ENCODE assay signal across 19 mouse cellular contexts in the genomic region with DNA sequence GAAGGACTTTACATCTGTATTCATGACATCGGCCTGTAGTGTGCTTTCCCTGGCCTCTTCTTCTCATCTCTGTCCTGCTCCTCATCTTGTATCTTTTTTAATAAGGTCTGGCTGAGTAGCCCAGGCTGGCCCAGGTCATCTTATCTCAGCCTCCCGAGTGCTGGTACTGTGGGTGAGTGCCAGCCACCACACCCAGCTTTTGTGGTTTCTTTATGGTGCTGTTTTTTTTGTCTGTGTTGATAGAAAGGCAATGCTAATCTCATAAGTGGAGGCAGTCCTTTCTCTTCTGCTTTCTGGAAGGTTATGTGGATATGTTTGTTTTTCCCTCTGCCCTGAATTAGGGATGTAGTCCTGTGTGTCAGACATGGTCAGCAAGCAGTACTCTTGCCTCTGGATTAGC. TPM values are rescaled to one million over a fixed set of nuclear protein-coding genes. Genes with fewer than 3 reads are reported as not detected.
DNase-seq lines count a peak whose midpoint lies in the region; ATAC-seq and TF ChIP-seq lines count a peak whose summit lies in the region.
"Had no signal": no experiment of that assay in that cellular context is flagged by ENCODE, and none has a peak within 500 bp of the region (broad histone marks: within the 10 kb centered on the region; RNA-seq: fewer than 3 reads in every experiment).

No protein-coding gene starts in this region.

- ATAC-seq in embryonic facial prominence, embryonic 12.5 days (ENCODE audit: insufficient number of reproducible peaks, insufficient read depth, low FRiP score, low TSS enrichment) = no peak
- ATAC-seq in embryonic facial prominence, embryonic 14.5 days (ENCODE audit: low read depth) = no peak
- ATAC-seq in liver, embryonic 13.5 days (ENCODE audit: low read depth) = peak; percentile 88
- ATAC-seq in lung, postnatal 0 days = no peak
- ATAC-seq: inflammation-experienced regulatory T-cells, adult 6 months had no signal

- H3K4me1 ChIP-seq in embryonic facial prominence, embryonic 12.5 days = peaks cover 10% of the 10 kb centered on the region; the same call in 1 of the 2 replicates
- peaks cover 5% of the 10 kb centered on the region; the same call in 1 of the 2 replicates for H3K4me1 ChIP-seq in embryonic facial prominence, embryonic 10.5 days
- peaks cover 11% of the 10 kb centered on the region for H3K4me1 ChIP-seq in embryonic facial prominence, embryonic 14.5 days (ENCODE audit: control insufficient read depth, insufficient read depth, low read length)
- H3K4me1 ChIP-seq in liver, embryonic 13.5 days (replicated peaks) = peaks cover 49% of the 10 kb centered on the region
- no peaks in the 10 kb centered on the region for H3K4me1 ChIP-seq in lung, postnatal 0 days (ENCODE audit: insufficient read depth, low read depth, low read length)

- no peaks in the 10 kb centered on the region for H3K27me3 ChIP-seq in embryonic facial prominence, embryonic 12.5 days
- no peaks in the 10 kb centered on the region for H3K27me3 ChIP-seq in embryonic facial prominence, embryonic 10.5 days (replicated peaks; ENCODE audit: low read depth, poor library complexity, severe bottlenecking)
- H3K27me3 ChIP-seq in embryonic facial prominence, embryonic 14.5 days (replicated peaks; ENCODE audit: control insufficient read depth, insufficient read depth, low read length) = no peaks in the 10 kb centered on the region
- H3K27me3 ChIP-seq in liver, embryonic 13.5 days = no peaks in the 10 kb centered on the region
- no peaks in the 10 kb centered on the region for H3K27me3 ChIP-seq in lung, postnatal 0 days (replicated peaks; ENCODE audit: insufficient read depth, low read length)
- H3K27me3 ChIP-seq: neural tube, embryonic 12.5 days had no signal

- TF ChIP-seq EP300 in lung, postnatal 0 days (IDR thresholded peaks at IDR 0.05) = no peak

- H3K4me3 ChIP-seq in embryonic facial prominence, embryonic 12.5 days = no peak overlapping the region
- no peak overlapping the region for H3K4me3 ChIP-seq in embryonic facial prominence, embryonic 10.5 days
- H3K4me3 ChIP-seq in embryonic facial prominence, embryonic 14.5 days (ENCODE audit: low read depth, low read length) = no peak overlapping the region
- no peak overlapping the region for H3K4me3 ChIP-seq in liver, embryonic 13.5 days (replicated peaks)
- no peak overlapping the region for H3K4me3 ChIP-seq in lung, postnatal 0 days (ENCODE audit: low read depth, low read length)
- H3K4me3 ChIP-seq: layer of hippocampus, adult 2 months; midbrain, embryonic 10.5 days; neural tube, embryonic 12.5 days had no signal

- peak overlapping the region; percentile 60; the same call in 1 of the 2 replicates for H3K27ac ChIP-seq in embryonic facial prominence, embryonic 12.5 days
- no peak overlapping the region for H3K27ac ChIP-seq in embryonic facial prominence, embryonic 10.5 days (replicated peaks)
- H3K27ac ChIP-seq in embryonic facial prominence, embryonic 14.5 days (replicated peaks; ENCODE audit: low read depth, low read length) = peak overlapping the region; percentile 72; the same call in 1 of the 2 replicates
- H3K27ac ChIP-seq in liver, embryonic 13.5 days = peak overlapping the region; percentile 81
- no peak overlapping the region for H3K27ac ChIP-seq in lung, postnatal 0 days (ENCODE audit: low read length)
- H3K27ac ChIP-seq: layer of hippocampus, adult 2 months; midbrain, embryonic 10.5 days; neural tube, embryonic 12.5 days had no signal

- no peak overlapping the region for H3K9ac ChIP-seq in embryonic facial prominence, embryonic 12.5 days
- H3K9ac ChIP-seq in embryonic facial prominence, embryonic 14.5 days (ENCODE audit: low read depth, low read length) = no peak overlapping the region
- H3K9ac ChIP-seq in liver, embryonic 13.5 days = no peak overlapping the region
- H3K9ac ChIP-seq in lung, postnatal 0 days (replicated peaks; ENCODE audit: low read depth) = no peak overlapping the region
- H3K9ac ChIP-seq: lung, embryonic 14.5 days; neural tube, embryonic 12.5 days had no signal

- 71% methylated on average over 2 of the region's 2 CpGs for WGBS in embryonic facial prominence, embryonic 12.5 days
- WGBS in embryonic facial prominence, embryonic 10.5 days = 80% methylated on average over 2 of the region's 2 CpGs
- WGBS in embryonic facial prominence, embryonic 14.5 days = 66% methylated on average over 2 of the region's 2 CpGs
- WGBS in liver, embryonic 13.5 days (ENCODE audit: insufficient replicate concordance) = 32% methylated on average over 2 of the region's 2 CpGs
- 72% methylated on average over 2 of the region's 2 CpGs for whole genome bisulfite sequencing in lung, postnatal 0 days

- no peak for TF ChIP-seq CTCF in lung, postnatal 0 days (IDR thresholded peaks at IDR 0.05)

- no peak overlapping the region for H3K4me2 ChIP-seq in embryonic facial prominence, embryonic 12.5 days (replicated peaks)
- no peak overlapping the region for H3K4me2 ChIP-seq in embryonic facial prominence, embryonic 14.5 days (ENCODE audit: low read depth, low read length)
- H3K4me2 ChIP-seq in liver, embryonic 13.5 days = peak overlapping the region; percentile 35
- H3K4me2 ChIP-seq in lung, postnatal 0 days (replicated peaks; ENCODE audit: low read depth, low read length) = no peak overlapping the region
- H3K4me2 ChIP-seq: heart, embryonic 11.5 days; lung, embryonic 14.5 days; neural tube, embryonic 12.5 days had no signal

- peaks cover 21% of the 10 kb centered on the region for H3K36me3 ChIP-seq in embryonic facial prominence, embryonic 12.5 days
- peaks cover 34% of the 10 kb centered on the region for H3K36me3 ChIP-seq in embryonic facial prominence, embryonic 10.5 days (replicated peaks)
- peaks cover 21% of the 10 kb centered on the region; the same call in 1 of the 2 replicates for H3K36me3 ChIP-seq in embryonic facial prominence, embryonic 14.5 days (ENCODE audit: control insufficient read depth, insufficient read depth, low read length)
- peaks cover 25% of the 10 kb centered on the region for H3K36me3 ChIP-seq in liver, embryonic 13.5 days
- no peaks in the 10 kb centered on the region for H3K36me3 ChIP-seq in lung, postnatal 0 days (ENCODE audit: insufficient read depth, low read length)

- DNase-seq in embryonic facial prominence, embryonic 10.5 days (ENCODE audit: low spot score) = no peak
- DNase-seq in 3T3-L1 (ENCODE audit: low read depth, low spot score) = peak; percentile 37
- DNase-seq in embryonic facial prominence, embryonic 14.5 days (ENCODE audit: low spot score) = no peak
- DNase-seq in liver, embryonic 13.5 days = peak; percentile 70
- DNase-seq in lung, postnatal 0 days (ENCODE audit: low spot score) = no peak
- DNase-seq in cerebellum, adult 9-11 months = no peak
- DNase-seq in layer of hippocampus, adult 9-10 months (ENCODE audit: low spot score) = no peak
- DNase-seq: adrenal gland, adult 2 months; cerebellum, postnatal 25 days; heart, postnatal 4 days; lung, embryonic 14.5 days; right cerebral cortex, postnatal 4 days had no signal

- H3K9me3 ChIP-seq in embryonic facial prominence, embryonic 12.5 days = no peaks in the 10 kb centered on the region
- H3K9me3 ChIP-seq in embryonic facial prominence, embryonic 10.5 days = no peaks in the 10 kb centered on the region
- H3K9me3 ChIP-seq in embryonic facial prominence, embryonic 14.5 days (ENCODE audit: control insufficient read depth, low read length) = no peaks in the 10 kb centered on the region
- H3K9me3 ChIP-seq in liver, embryonic 13.5 days (replicated peaks) = no peaks in the 10 kb centered on the region
- no peaks in the 10 kb centered on the region for H3K9me3 ChIP-seq in lung, postnatal 0 days (ENCODE audit: low read length)
- H3K9me3 ChIP-seq: midbrain, embryonic 10.5 days; neural tube, embryonic 12.5 days had no signal

RNA-seq across cellular contexts. Expression of a gene that starts 28.2 kb away (rescaled TPM):
- 19.0 and 19.4 TPM in 2 replicates for polyA plus RNA-seq in embryonic facial prominence, embryonic 12.5 days (2016; fragmentation: Nextera tagmentation; extraction: Ambion mirVana)
- polyA plus RNA-seq in embryonic facial prominence, embryonic 10.5 days (2016; fragmentation: Nextera tagmentation; extraction: Ambion mirVana) = 13.7 and 14.3 TPM in 2 replicates
- 17.9 and 18.7 TPM in 2 replicates for polyA plus RNA-seq in embryonic facial prominence, embryonic 14.5 days (2014; fragmentation: Nextera tagmentation; extraction: Ambion mirVana)
- polyA plus RNA-seq in liver, embryonic 13.5 days (2015; fragmentation: Nextera tagmentation; extraction: Ambion mirVana) = 5.2 and 6.2 TPM in 2 replicates
- 6.8 and 9.5 TPM in 2 replicates for polyA plus RNA-seq in lung, postnatal 0 days (2015; fragmentation: Nextera tagmentation; extraction: Ambion mirVana)

RNA-seq across cellular contexts. Expression of a gene that starts 31.8 kb away (rescaled TPM):
- 0.13 TPM in 1 of 2 replicates, not detected in the other for polyA plus RNA-seq in embryonic facial prominence, embryonic 12.5 days (2016; fragmentation: Nextera tagmentation; extraction: Ambion mirVana)
- polyA plus RNA-seq in embryonic facial prominence, embryonic 10.5 days (2016; fragmentation: Nextera tagmentation; extraction: Ambion mirVana) = not detected in 2 replicates
- polyA plus RNA-seq in embryonic facial prominence, embryonic 14.5 days (2014; fragmentation: Nextera tagmentation; extraction: Ambion mirVana) = not detected in 2 replicates
- polyA plus RNA-seq in liver, embryonic 13.5 days (2015; fragmentation: Nextera tagmentation; extraction: Ambion mirVana) = not detected in 2 replicates
- not detected in 2 replicates for polyA plus RNA-seq in lung, postnatal 0 days (2015; fragmentation: Nextera tagmentation; extraction: Ambion mirVana)
- polyA plus RNA-seq: kidney, embryonic 16.5 days; lung, embryonic 14.5 days; midbrain, embryonic 10.5 days; neural tube, embryonic 12.5 days had no signal

RNA-seq across cellular contexts. Expression of a gene that starts 42.0 kb away (rescaled TPM):
- 81.9 and 83.0 TPM in 2 replicates for polyA plus RNA-seq in embryonic facial prominence, embryonic 12.5 days (2016; fragmentation: Nextera tagmentation; extraction: Ambion mirVana)
- polyA plus RNA-seq in embryonic facial prominence, embryonic 10.5 days (2016; fragmentation: Nextera tagmentation; extraction: Ambion mirVana) = 59.8 and 60.9 TPM in 2 replicates
- polyA plus RNA-seq in embryonic facial prominence, embryonic 14.5 days (2014; fragmentation: Nextera tagmentation; extraction: Ambion mirVana) = 50.0 and 54.3 TPM in 2 replicates
- polyA plus RNA-seq in liver, embryonic 13.5 days (2015; fragmentation: Nextera tagmentation; extraction: Ambion mirVana) = 28.3 and 28.8 TPM in 2 replicates
- 38.8 and 44.9 TPM in 2 replicates for polyA plus RNA-seq in lung, postnatal 0 days (2015; fragmentation: Nextera tagmentation; extraction: Ambion mirVana)

RNA-seq across cellular contexts. Expression of a gene that starts 55.5 kb away (rescaled TPM):
- 18.5 and 20.4 TPM in 2 replicates for polyA plus RNA-seq in embryonic facial prominence, embryonic 12.5 days (2016; fragmentation: Nextera tagmentation; extraction: Ambion mirVana)
- polyA plus RNA-seq in embryonic facial prominence, embryonic 10.5 days (2016; fragmentation: Nextera tagmentation; extraction: Ambion mirVana) = 20.3 and 21.0 TPM in 2 replicates
- polyA plus RNA-seq in embryonic facial prominence, embryonic 14.5 days (2014; fragmentation: Nextera tagmentation; extraction: Ambion mirVana) = 19.8 and 21.3 TPM in 2 replicates
- 4.8 and 6.1 TPM in 2 replicates for polyA plus RNA-seq in liver, embryonic 13.5 days (2015; fragmentation: Nextera tagmentation; extraction: Ambion mirVana)
- 10.5 and 12.2 TPM in 2 replicates for polyA plus RNA-seq in lung, postnatal 0 days (2015; fragmentation: Nextera tagmentation; extraction: Ambion mirVana)

Comparison
In these comparisons a context has a peak if more than half of its experiments do, and no peak if none do; other contexts are left out.
1. H3K27ac ChIP-seq: peak in embryonic facial prominence, embryonic 12.5 days (single experiment), embryonic facial prominence, embryonic 14.5 days (single experiment) and liver, embryonic 13.5 days (single experiment); none in embryonic facial prominence, embryonic 10.5 days (single experiment) and lung, postnatal 0 days (single experiment).
2. DNase-seq: peak in 3T3-L1 (single experiment) and liver, embryonic 13.5 days (single experiment); none in embryonic facial prominence, embryonic 10.5 days (single experiment), embryonic facial prominence, embryonic 14.5 days (single experiment), lung, postnatal 0 days (single experiment), cerebellum, adult 9-11 months (single experiment) and layer of hippocampus, adult 9-10 months (single experiment).